Mouse (Mus musculus) thymus, adult 2 months (tissue): ENCODE measurements around the gene Tecr. TPM values are rescaled to one million over a fixed set of nuclear protein-coding genes. Genes with fewer than 3 reads are reported as not detected.
"Not testable (repeated sequence)": the region's sequence is repeated elsewhere in the genome, so short reads cannot be mapped to it uniquely, and the experiment has no call there.

ENCODE experiments used
- DNase-seq: peaks from one replicate; pipeline ENCODE4 v3.0.0; 2021
- H3K27ac ChIP-seq: fragments of 200-500 bp; 2 replicates; pipeline ENCODE4 v1.5.1; 2012; ENCODE audit warnings: low read length, control low read depth; ENCODE audit not compliant: control insufficient read depth, insufficient read depth
- H3K27me3 ChIP-seq: fragments of 200-500 bp; 2 replicates; pipeline ENCODE4 v1.6.1; 2012; ENCODE audit warnings: mild to moderate bottlenecking, low read length, moderate library complexity, mixed read lengths; ENCODE audit not compliant: control insufficient read depth, insufficient read depth
- H3K36me3 ChIP-seq: fragments of 200-500 bp; 2 replicates; pipeline ENCODE4 v1.6.1; 2012; ENCODE audit warnings: mild to moderate bottlenecking, low read length, moderate library complexity; ENCODE audit not compliant: control insufficient read depth, insufficient read depth
- H3K4me1 ChIP-seq: fragments of 200-500 bp; replicated peaks from 2 replicates; pipeline ENCODE4 v1.6.1; 2012; ENCODE audit warnings: low read length; ENCODE audit not compliant: control insufficient read depth, insufficient read depth
- H3K4me3 ChIP-seq: fragments of 200-500 bp; 2 replicates; pipeline ENCODE4 v1.5.1; 2012; ENCODE audit warnings: mild to moderate bottlenecking, low read length, control low read depth, moderate library complexity; ENCODE audit not compliant: control insufficient read depth, insufficient read depth
- CTCF ChIP-seq: fragments of 200-500 bp; IDR thresholded peaks from 2 replicates; pipeline ENCODE4 v1.5.1; 2012; ENCODE audit warnings: mild to moderate bottlenecking, control low read depth, low read length, moderate library complexity, borderline replicate concordance; ENCODE audit not compliant: control insufficient read depth, poor library complexity, insufficient read depth; ENCODE audit errors: extremely low read depth
- POLR2A ChIP-seq: fragments of 200-500 bp; IDR thresholded peaks from 2 replicates; pipeline ENCODE4 v1.6.1; 2012; ENCODE audit warnings: mild to moderate bottlenecking, low read length, control low read depth, moderate library complexity; ENCODE audit not compliant: control insufficient read depth, poor library complexity, insufficient read depth; ENCODE audit errors: extremely low read depth
- WGBS: fragments of 180-500 bp; shearing (Covaris S2); methylation state at CpG from one replicate; pipeline ENCODE4 v1.1.7; 2018; 5-methylcytosine and 5-hydroxymethylcytosine counted together
- polyA plus RNA-seq: library from polyadenylated mRNA; depleted of rRNA; stranded (reverse); fragments of >200 nt; gene quantifications from 2 replicates; pipeline ENCODE4 v1.2.3, GENCODE M21; 2012

The Tecr gene
- polyA plus RNA-seq, 1 experiment = 705 TPM

- WGBS = 90% methylated on average over 15 of the region's 15 CpGs
- peaks cover 24% of the 10 kb centered on the region for H3K4me1 ChIP-seq
Observed at GRCm38 (mm10) chr8:83574631-83575315, 33.0 kb downstream of the Tecr start.

DNA sequence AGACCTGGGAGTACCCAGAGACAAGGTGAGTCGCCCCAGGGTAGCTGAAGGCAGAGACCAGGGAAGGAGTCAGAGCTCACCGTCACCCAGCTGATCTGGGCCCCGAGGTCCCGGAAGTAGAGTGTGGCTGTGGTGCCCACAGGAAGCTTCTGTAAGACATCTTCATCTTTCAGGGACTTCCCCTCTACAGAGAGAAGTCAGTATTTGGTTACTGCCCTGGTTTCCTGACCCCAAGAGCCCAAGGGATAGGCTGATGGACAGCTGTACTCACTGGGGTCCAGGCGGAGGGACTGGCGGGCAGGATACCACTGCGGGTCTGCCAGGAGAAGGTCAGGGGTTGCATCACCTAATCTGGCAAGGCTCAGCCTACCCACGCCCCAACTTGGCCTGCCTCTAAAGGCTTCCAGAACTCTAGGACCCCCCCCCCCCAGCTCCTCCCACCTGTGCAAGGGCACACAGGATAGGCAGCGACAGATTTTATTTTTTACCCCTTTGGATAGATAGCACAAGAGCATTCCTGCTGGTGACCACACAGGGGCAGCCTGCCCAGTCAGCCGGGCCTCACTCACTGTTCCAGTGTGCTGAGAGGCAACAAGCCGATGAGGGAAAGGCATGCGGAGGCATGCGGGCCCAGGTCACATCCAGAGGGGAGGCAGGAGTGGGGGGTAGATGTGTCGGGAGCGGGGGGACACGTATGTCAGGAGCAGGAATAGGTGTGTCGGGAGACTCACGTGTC is 34.5 kb downstream of the Tecr start:
- peak; percentile 71 for DNase-seq
- peak overlapping the region; percentile 89 for H3K27ac ChIP-seq

More at GRCm38 (mm10) chr8:83574631-83575315, 33.0 kb downstream of the Tecr start:
- DNase-seq = no peak
- Histone ChIP-seq H3K27me3 (no peaks in the 10 kb centered on the region), H3K36me3 (peaks cover 8% of the 10 kb centered on the region), H3K27ac (no peak overlapping the region), H3K4me3 (no peak overlapping the region)
- TF ChIP-seq POLR2A = no peak
- TF ChIP-seq CTCF = no peak

GRCm38 (mm10) chr8:83572246-83572812 is 35.4 kb downstream of the Tecr start:
- Histone ChIP-seq H3K36me3 (peaks cover 8% of the 10 kb centered on the region), H3K27ac (peak overlapping the region; percentile 89), H3K27me3 (no peaks in the 10 kb centered on the region), H3K4me3 (peak overlapping the region; percentile 57), H3K4me1 (peaks cover 31% of the 10 kb centered on the region)
- TF ChIP-seq CTCF (no peak), POLR2A (no peak)
- 62% methylated on average over 5 of the region's 5 CpGs for WGBS
- no peak for DNase-seq

More for the DNA sequence above, 34.5 kb downstream of the Tecr start:
- whole genome bisulfite sequencing = 44% methylated on average over 18 of the region's 18 CpGs
- peaks cover 24% of the 10 kb centered on the region for H3K4me1 ChIP-seq
- peak; percentile 48 for TF ChIP-seq POLR2A
- no peak for TF ChIP-seq CTCF
- peak overlapping the region; percentile 57 for H3K4me3 ChIP-seq
- H3K36me3 ChIP-seq = peaks cover 8% of the 10 kb centered on the region
- no peaks in the 10 kb centered on the region for H3K27me3 ChIP-seq

DNA sequence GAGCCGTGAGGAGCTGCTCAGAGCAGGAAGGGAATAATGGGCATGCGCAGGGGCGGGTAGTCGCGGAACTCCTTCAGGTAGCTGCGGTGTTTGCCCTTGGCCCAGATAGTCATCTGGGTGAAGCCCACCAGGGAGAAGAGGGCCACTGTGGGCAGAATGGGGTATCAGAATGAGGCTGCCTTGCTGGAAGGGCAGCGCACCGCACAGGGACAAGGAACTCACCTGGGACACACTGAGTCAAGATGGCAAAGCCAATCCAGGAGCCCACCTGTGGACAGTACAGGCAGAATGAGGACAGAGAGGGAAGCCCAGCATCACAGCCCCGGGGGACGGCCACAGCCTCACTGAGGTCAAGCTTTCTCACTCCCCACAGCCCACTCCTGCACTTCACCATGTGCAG is 36.0 kb downstream of the Tecr start:
- no peak overlapping the region for H3K4me3 ChIP-seq

GRCm38 (mm10) chr8:83571001-83571340 is 36.8 kb downstream of the Tecr start:
- not testable (repeated sequence) for H3K27me3 ChIP-seq, H3K36me3 ChIP-seq, H3K27ac ChIP-seq, DNase-seq, H3K4me3 ChIP-seq
- H3K4me1 ChIP-seq = peaks cover 34% of the 10 kb centered on the region
- WGBS = 95% methylated on average over 5 of the region's 7 CpGs

More for the DNA sequence above, 36.0 kb downstream of the Tecr start:
- Histone ChIP-seq H3K27ac (no peak overlapping the region), H3K4me1 (peaks cover 34% of the 10 kb centered on the region), H3K36me3 (peaks cover 8% of the 10 kb centered on the region), H3K27me3 (no peaks in the 10 kb centered on the region)
- DNase-seq = no peak
- TF ChIP-seq POLR2A (no peak), CTCF (no peak)
- WGBS = 98% methylated on average over 10 of the region's 10 CpGs

DNA sequence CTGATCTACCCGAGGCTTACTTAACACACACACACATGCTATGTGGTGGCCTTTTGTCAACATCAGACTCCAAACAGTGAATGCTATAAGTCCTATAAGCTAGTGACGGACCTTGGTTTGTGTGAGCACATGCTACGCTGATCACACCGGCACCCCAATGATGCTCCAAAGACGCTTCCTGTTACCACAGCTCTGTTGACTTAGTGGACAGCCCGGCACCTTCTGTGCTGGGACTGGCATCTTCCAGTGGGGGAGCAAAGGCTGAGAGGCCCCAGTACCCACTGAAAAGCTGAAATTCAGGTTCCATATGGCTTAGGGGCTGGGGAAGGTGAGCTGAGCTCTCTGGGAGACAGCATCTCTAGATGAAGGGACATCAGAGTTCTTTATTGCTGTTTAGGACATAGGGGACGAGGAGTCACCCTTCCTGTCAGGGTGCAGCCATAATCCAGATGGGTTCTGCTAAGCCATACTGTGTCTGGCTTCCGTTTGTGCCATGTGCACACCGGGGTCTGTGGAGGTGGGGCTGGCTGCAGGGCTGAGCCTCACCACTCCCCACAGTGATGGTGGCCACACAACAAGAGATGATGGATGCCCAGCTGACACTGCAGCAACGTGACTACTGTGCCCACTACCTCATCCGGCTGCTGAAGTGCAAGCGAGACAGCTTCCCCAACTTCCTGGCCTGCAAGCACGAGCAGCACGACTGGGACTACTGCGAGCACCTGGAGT is 37.3 kb downstream of the Tecr start:
- peaks cover 8% of the 10 kb centered on the region for H3K36me3 ChIP-seq
- H3K27ac ChIP-seq = no peak overlapping the region
- no peak overlapping the region for H3K4me3 ChIP-seq
- TF ChIP-seq POLR2A = no peak
- no peak for TF ChIP-seq CTCF
- no peaks in the 10 kb centered on the region for H3K27me3 ChIP-seq
- WGBS = 87% methylated on average over 15 of the region's 15 CpGs
- no peak for DNase-seq
- peaks cover 34% of the 10 kb centered on the region for H3K4me1 ChIP-seq
